Mouse (Mus musculus) forebrain, embryonic 14.5 days (tissue): Measurements from ENCODE around the gene Chil3. TPM values are rescaled to one million over a fixed set of nuclear protein-coding genes. Genes with fewer than 3 reads are reported as not detected.

ENCODE experiments used
- polyA plus RNA-seq: library from polyadenylated mRNA; unstranded; fragments of >200 nt; fragmentation: Nextera tagmentation; extraction: Ambion mirVana; gene quantifications from 2 replicates; pipeline ENCODE4 v1.2.1, GENCODE M21; 2014

Chil3 gene
- polyA plus RNA-seq, 1 experiment from 2014 or later, result not detected

Other genes with a start within 250 kb of the Chil3 start
- gene I830077J02Rik, start 234.9 kb downstream of the Chil3 start, polyA plus RNA-seq, result 0.36 TPM in 1 of 2 replicates, not detected in the other
- gene Wdr77, start 208.2 kb downstream of the Chil3 start, polyA plus RNA-seq, result 87.5 and 88.2 TPM in 2 replicates
- 552 and 581 TPM in 2 replicates for gene Atp5f1, start 207.5 kb downstream of the Chil3 start, polyA plus RNA-seq
- gene Ovgp1, start 193.9 kb downstream of the Chil3 start, polyA plus RNA-seq, result 1.9 and 2.6 TPM in 2 replicates
- 7.8 and 8.3 TPM in 2 replicates for gene Pifo, start 152.9 kb downstream of the Chil3 start, polyA plus RNA-seq
- gene Chil5, start 134.8 kb downstream of the Chil3 start, polyA plus RNA-seq, result not detected in 2 replicates
- 1.0 and 1.5 TPM in 2 replicates for gene Chia1, start 54.3 kb downstream of the Chil3 start, polyA plus RNA-seq
- not detected in 2 replicates for gene Chil4, start 51.9 kb upstream of the Chil3 start, polyA plus RNA-seq
- not detected in 2 replicates for gene Chil6, start 238.6 kb upstream of the Chil3 start, polyA plus RNA-seq